Mouse (Mus musculus): ENCODE results near the gene Bcl11a.

The Bcl11a gene

GRCm38 (mm10) chr11:24080541-24080940, 2.7 kb downstream of the Bcl11a start:
- no peak for DNase-seq (ENCODE audit: low spot score)

GRCm38 (mm10) chr11:24081016-24081686, 3.3 kb downstream of the Bcl11a start:
- no peak for DNase-seq (ENCODE audit: low spot score)

- DNase-seq (ENCODE audit: low spot score) = no peak
These were observed 4.0 kb downstream of the Bcl11a start for GRCm38 (mm10) chr11:24081687-24082384.

- no peak for DNase-seq (ENCODE audit: low spot score)
These were observed 4.7 kb downstream of the Bcl11a start for GRCm38 (mm10) chr11:24082385-24083075.

- DNase-seq (ENCODE audit: low spot score) = no peak
These were observed 5.2 kb downstream of the Bcl11a start for GRCm38 (mm10) chr11:24083076-24083405.

- DNase-seq (ENCODE audit: low spot score) = no peak
These were observed 5.6 kb downstream of the Bcl11a start for GRCm38 (mm10) chr11:24083423-24083822.

GRCm38 (mm10) chr11:24084077-24084476, 6.2 kb downstream of the Bcl11a start:
- DNase-seq (ENCODE audit: low spot score) = no peak

- no peak for DNase-seq (ENCODE audit: low spot score)
These were observed 6.7 kb downstream of the Bcl11a start for GRCm38 (mm10) chr11:24084590-24084989.

- DNase-seq (ENCODE audit: low spot score) = no peak
These were observed 8.1 kb downstream of the Bcl11a start for GRCm38 (mm10) chr11:24085986-24086385.

GRCm38 (mm10) chr11:24087069-24087468, 9.2 kb downstream of the Bcl11a start:
- no peak for DNase-seq (ENCODE audit: low spot score)

- no peak for DNase-seq (ENCODE audit: low spot score)
These were observed 12.6 kb downstream of the Bcl11a start for GRCm38 (mm10) chr11:24090443-24090842.

- no peak for DNase-seq (ENCODE audit: low spot score)
These were observed 13.7 kb downstream of the Bcl11a start for GRCm38 (mm10) chr11:24091393-24092080.

- no peak for DNase-seq (ENCODE audit: low spot score)
These were observed 14.8 kb downstream of the Bcl11a start for GRCm38 (mm10) chr11:24092618-24093017.

- no peak for DNase-seq (ENCODE audit: low spot score)
These were observed 16.2 kb downstream of the Bcl11a start for GRCm38 (mm10) chr11:24094086-24094487.

GRCm38 (mm10) chr11:24095236-24095635, 17.4 kb downstream of the Bcl11a start:
- DNase-seq (ENCODE audit: low spot score) = no peak

GRCm38 (mm10) chr11:24095656-24096353, 17.9 kb downstream of the Bcl11a start:
- no peak for DNase-seq (ENCODE audit: low spot score)

- DNase-seq (ENCODE audit: low spot score) = no peak
These were observed 18.6 kb downstream of the Bcl11a start for GRCm38 (mm10) chr11:24096483-24096882.

GRCm38 (mm10) chr11:24097026-24097425, 19.2 kb downstream of the Bcl11a start:
- DNase-seq (ENCODE audit: low spot score) = no peak

- no peak for DNase-seq (ENCODE audit: low spot score)
These were observed 20.2 kb downstream of the Bcl11a start for GRCm38 (mm10) chr11:24098069-24098468.

- DNase-seq (ENCODE audit: low spot score) = no peak
These were observed 20.8 kb downstream of the Bcl11a start for GRCm38 (mm10) chr11:24098662-24099061.

- no peak for DNase-seq (ENCODE audit: low spot score)
These were observed 21.4 kb downstream of the Bcl11a start for GRCm38 (mm10) chr11:24099215-24099614.

- no peak for DNase-seq (ENCODE audit: low spot score)
These were observed 22.0 kb downstream of the Bcl11a start for GRCm38 (mm10) chr11:24099886-24100293.
